Mouse (Mus musculus): ENCODE measurements around the gene Cacng4. TPM values are rescaled to one million over a fixed set of nuclear protein-coding genes. Genes with fewer than 3 reads are reported as not detected.

Gene Cacng4
- polyA plus RNA-seq, 1 experiment from 2014 or later = 1.7 TPM

DNA sequence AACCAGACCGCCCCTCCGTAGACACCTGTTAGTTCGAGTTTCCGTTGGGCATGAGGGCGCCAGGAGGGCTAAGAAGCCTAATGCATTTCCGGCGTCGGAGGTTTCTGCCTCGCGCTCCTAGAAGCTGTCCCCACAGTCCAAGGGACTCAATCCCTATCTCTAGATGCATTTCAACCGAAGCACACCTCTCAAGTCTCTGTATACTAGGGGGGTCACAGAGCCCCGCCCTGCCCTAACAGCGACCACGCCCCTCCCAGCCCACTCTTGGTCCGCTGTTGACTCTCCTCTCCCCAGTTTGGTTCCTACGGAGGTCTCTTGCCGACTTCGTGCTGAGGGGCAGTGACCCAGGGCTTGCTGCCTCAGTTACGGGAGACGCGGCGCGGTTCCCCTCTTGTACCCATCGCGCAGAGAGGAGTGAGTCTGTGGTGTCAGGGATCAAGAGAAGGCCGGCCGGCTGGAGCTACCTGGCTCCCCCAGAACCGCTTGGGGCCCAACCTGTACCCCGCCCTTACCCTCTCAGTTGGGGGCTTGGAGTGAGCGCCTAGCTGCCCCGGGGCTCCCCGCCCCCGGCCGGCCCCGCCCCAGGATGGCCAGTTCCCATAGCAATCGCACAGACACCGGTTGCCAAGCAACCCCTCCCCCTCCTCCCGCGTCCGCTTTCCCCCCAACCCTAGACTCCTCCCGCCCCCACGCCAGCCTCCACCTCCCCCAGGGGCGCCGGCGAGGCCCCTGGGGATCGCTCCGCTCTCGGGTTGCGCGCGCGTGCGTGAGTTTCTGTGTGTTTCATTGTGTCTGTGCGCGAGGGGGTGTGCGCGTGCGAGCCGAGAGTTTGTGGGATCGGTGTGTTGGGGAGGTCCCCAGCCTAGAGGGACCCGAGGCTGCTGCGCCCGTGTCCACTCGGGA is 906 bp downstream of the Cacng4 start:
- Histone ChIP-seq H3K27me3 (replicated peaks; ENCODE audit: control insufficient read depth, insufficient read depth, low read length) (peaks cover 43% of the 10 kb centered on the region), H3K4me3 (ENCODE audit: low read depth, low read length) (peak overlapping the region; percentile 43), H3K36me3 (ENCODE audit: control insufficient read depth, insufficient read depth) (no peaks in the 10 kb centered on the region), H3K27ac (ENCODE audit: low read depth, low read length) (no peak overlapping the region), H3K9me3 (ENCODE audit: control insufficient read depth) (no peaks in the 10 kb centered on the region), H3K4me2 (replicated peaks; ENCODE audit: low read depth) (peak overlapping the region; percentile 82), H3K4me1 (replicated peaks; ENCODE audit: control insufficient read depth, insufficient read depth, low read length) (no peaks in the 10 kb centered on the region), H3K9ac (ENCODE audit: low read depth, low read length) (no peak overlapping the region)
- ATAC-seq = peak; percentile 10; the same call in 1 of the 2 replicates
- no peak for TF ChIP-seq CTCF (IDR thresholded peaks at IDR 0.05; ENCODE audit: low read depth)
- WGBS = under 1% methylated on average over 58 of the region's 64 CpGs

DNA sequence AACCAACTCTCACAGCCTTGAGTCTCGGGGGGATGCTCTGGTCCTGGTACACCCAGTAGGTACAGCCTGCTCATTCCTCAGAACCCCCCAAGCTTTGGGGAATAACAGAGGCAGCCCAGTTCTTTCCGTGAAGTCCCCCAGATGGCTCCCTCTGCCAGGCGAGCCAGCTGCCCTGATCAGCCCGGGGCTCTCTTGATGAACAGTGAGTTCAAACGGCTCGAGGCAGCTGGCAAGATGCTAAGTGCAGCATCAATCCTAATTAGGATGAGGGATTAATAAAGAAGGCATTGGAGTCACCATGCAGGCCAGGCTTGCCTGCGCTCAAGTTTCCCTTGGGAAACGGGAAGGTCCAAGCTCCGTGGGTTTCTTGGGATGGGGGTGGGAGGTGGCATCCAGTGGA is 2.2 kb downstream of the Cacng4 start:
- no peak overlapping the region for H3K4me3 ChIP-seq (ENCODE audit: low read depth, low read length)
- no peak overlapping the region for H3K9ac ChIP-seq (ENCODE audit: low read depth, low read length)
- 38% methylated on average over 9 of the region's 9 CpGs for WGBS
- no peak overlapping the region for H3K27ac ChIP-seq (ENCODE audit: low read depth, low read length)
- no peaks in the 10 kb centered on the region for H3K4me1 ChIP-seq (replicated peaks; ENCODE audit: control insufficient read depth, insufficient read depth, low read length)
- H3K9me3 ChIP-seq (ENCODE audit: control insufficient read depth) = no peaks in the 10 kb centered on the region
- ATAC-seq = no peak
- no peak for TF ChIP-seq CTCF (IDR thresholded peaks at IDR 0.05; ENCODE audit: low read depth)
- H3K36me3 ChIP-seq (ENCODE audit: control insufficient read depth, insufficient read depth) = no peaks in the 10 kb centered on the region
- peaks cover 43% of the 10 kb centered on the region for H3K27me3 ChIP-seq (replicated peaks; ENCODE audit: control insufficient read depth, insufficient read depth, low read length)
- no peak overlapping the region for H3K4me2 ChIP-seq (replicated peaks; ENCODE audit: low read depth)

DNA sequence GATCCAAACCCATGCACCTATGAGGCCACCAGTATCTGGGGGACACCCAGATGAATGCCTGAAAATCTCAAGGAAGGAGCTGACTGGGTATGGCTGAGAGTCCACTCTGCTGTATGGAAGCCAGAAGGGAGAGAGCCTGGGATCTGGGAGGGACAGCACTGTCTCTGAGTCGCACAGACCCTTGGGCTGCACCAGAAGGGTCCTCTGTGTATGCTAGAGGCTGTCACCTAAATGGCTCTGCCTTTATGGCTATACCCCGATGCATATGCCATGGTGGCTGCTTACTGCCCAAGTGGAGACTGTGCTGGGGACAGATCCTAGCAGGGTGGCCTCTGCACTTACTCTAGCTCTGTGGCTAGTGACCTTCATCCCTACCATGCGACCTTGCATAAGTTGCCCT is 8.6 kb downstream of the Cacng4 start:
- Histone ChIP-seq H3K4me3 (ENCODE audit: low read depth, low read length) (no peak overlapping the region), H3K36me3 (ENCODE audit: control insufficient read depth, insufficient read depth) (no peaks in the 10 kb centered on the region), H3K27ac (ENCODE audit: low read depth, low read length) (0 out of 2 replicates have a peak overlapping the region, but pooled peaks have one; percentile 7), H3K9ac (ENCODE audit: low read depth, low read length) (no peak overlapping the region), H3K4me2 (replicated peaks; ENCODE audit: low read depth) (no peak overlapping the region), H3K4me1 (replicated peaks; ENCODE audit: control insufficient read depth, insufficient read depth, low read length) (no peaks in the 10 kb centered on the region), H3K27me3 (replicated peaks; ENCODE audit: control insufficient read depth, insufficient read depth, low read length) (no peaks in the 10 kb centered on the region), H3K9me3 (ENCODE audit: control insufficient read depth) (no peaks in the 10 kb centered on the region)
- WGBS = 65% methylated on average over 3 of the region's 3 CpGs
- ATAC-seq = no peak
- TF ChIP-seq CTCF (IDR thresholded peaks at IDR 0.05; ENCODE audit: low read depth) = no peak

DNA sequence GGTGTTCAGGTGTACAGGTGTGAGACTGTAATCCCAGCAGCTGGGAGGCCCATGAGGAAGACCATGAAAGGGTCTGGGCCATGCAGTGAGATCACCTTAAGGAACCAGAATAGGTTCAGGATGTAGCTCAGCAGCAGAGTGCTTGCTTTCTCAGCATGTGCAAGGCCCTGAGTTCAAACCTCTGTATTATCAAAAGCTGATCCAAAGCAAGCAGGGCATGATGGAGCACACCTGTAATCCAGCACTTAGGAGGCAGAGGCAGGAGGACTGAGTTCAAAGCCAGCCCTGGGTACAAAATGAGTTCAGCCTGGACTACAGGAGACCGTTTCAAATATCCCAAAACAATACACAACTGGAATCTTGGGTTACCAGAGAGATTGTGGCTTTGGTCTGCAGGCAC is 9.1 kb downstream of the Cacng4 start:
- TF ChIP-seq CTCF (IDR thresholded peaks at IDR 0.05; ENCODE audit: low read depth) = no peak
- Histone ChIP-seq H3K9me3 (ENCODE audit: control insufficient read depth) (no peaks in the 10 kb centered on the region), H3K27me3 (replicated peaks; ENCODE audit: control insufficient read depth, insufficient read depth, low read length) (no peaks in the 10 kb centered on the region), H3K4me2 (replicated peaks; ENCODE audit: low read depth) (no peak overlapping the region), H3K27ac (ENCODE audit: low read depth, low read length) (no peak overlapping the region), H3K4me1 (replicated peaks; ENCODE audit: control insufficient read depth, insufficient read depth, low read length) (no peaks in the 10 kb centered on the region), H3K4me3 (ENCODE audit: low read depth, low read length) (no peak overlapping the region), H3K9ac (ENCODE audit: low read depth, low read length) (no peak overlapping the region), H3K36me3 (ENCODE audit: control insufficient read depth, insufficient read depth) (no peaks in the 10 kb centered on the region)
- WGBS = 50% methylated on average over 1 of the region's 1 CpGs
- no peak for ATAC-seq

DNA sequence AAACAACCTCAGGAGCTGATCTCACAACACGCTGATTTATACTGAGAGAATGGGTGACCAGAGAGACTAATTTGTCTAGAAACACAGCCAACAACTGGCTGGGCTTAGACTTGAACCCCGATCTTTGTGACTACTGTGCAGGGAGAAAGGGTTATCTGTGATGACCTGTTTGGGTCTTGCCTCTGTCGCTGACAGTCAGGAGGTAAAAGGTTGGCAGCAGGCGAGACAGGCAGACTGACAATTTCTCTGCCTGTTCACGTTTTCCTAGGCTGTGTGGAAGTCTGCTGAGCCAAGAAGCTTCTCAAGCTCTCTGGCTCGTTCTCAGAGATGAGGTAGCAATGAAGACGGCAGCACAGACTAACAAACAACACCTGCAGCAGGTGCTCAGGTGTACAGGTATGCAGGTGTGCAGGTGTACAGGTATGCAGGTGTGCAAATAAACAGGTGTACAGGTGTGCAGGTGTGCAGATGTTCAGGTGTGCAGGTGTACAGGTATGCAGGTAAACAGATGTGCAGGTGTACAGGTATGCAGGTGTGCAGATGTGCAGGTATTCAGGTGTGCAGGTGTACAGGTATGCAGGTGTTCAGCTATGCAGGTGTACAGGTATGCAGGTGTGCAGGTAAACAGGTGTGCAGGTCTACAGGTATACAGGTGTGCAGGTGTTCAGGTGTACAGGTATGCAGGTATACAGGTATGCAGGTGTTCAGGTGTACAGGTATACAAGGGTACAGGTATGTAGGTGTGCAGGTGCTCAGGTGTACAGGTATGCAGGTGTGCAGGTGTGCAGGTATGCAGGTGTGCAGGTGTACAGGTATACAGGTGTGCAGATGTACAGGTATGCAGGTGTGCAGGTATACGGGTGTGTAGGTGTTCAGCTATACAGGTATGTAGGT is 10.2 kb downstream of the Cacng4 start:
- ATAC-seq = no peak
- no peak overlapping the region for H3K27ac ChIP-seq (ENCODE audit: low read depth, low read length)
- no peaks in the 10 kb centered on the region for H3K36me3 ChIP-seq (ENCODE audit: control insufficient read depth, insufficient read depth)
- H3K9me3 ChIP-seq (ENCODE audit: control insufficient read depth) = no peaks in the 10 kb centered on the region
- no peaks in the 10 kb centered on the region for H3K27me3 ChIP-seq (replicated peaks; ENCODE audit: control insufficient read depth, insufficient read depth, low read length)
- H3K9ac ChIP-seq (ENCODE audit: low read depth, low read length) = no peak overlapping the region
- no peak overlapping the region for H3K4me3 ChIP-seq (ENCODE audit: low read depth, low read length)
- WGBS = 66% methylated on average over 7 of the region's 8 CpGs
- TF ChIP-seq CTCF (IDR thresholded peaks at IDR 0.05; ENCODE audit: low read depth) = no peak
- H3K4me1 ChIP-seq (replicated peaks; ENCODE audit: control insufficient read depth, insufficient read depth, low read length) = no peaks in the 10 kb centered on the region
- no peak overlapping the region for H3K4me2 ChIP-seq (replicated peaks; ENCODE audit: low read depth)

DNA sequence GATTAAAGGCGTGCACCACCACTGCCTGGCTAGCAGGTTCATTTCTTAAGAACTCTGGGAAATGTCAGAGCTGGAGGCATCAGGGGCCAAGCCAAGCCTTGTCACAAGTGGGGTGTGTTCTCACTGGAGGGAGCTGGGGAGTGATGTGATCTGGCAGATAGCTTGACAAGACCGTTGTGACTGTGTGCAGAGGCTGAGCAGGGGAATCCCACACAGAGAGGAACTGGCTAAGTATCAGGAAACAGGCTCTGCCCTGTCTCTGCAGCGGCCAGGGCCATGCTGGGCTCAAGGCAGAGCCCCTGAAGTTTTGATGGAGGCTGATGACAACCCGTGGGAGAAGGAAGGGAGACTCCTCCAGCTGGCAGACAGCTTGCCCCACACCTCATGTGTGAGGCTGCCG is 11.8 kb downstream of the Cacng4 start:
- H3K27me3 ChIP-seq (replicated peaks; ENCODE audit: control insufficient read depth, insufficient read depth, low read length) = no peaks in the 10 kb centered on the region
- no peak overlapping the region for H3K27ac ChIP-seq (ENCODE audit: low read depth, low read length)
- no peaks in the 10 kb centered on the region for H3K9me3 ChIP-seq (ENCODE audit: control insufficient read depth)
- H3K4me2 ChIP-seq (replicated peaks; ENCODE audit: low read depth) = no peak overlapping the region
- H3K4me3 ChIP-seq (ENCODE audit: low read depth, low read length) = no peak overlapping the region
- H3K9ac ChIP-seq (ENCODE audit: low read depth, low read length) = no peak overlapping the region
- no peaks in the 10 kb centered on the region for H3K4me1 ChIP-seq (replicated peaks; ENCODE audit: control insufficient read depth, insufficient read depth, low read length)
- ATAC-seq = no peak
- 60% methylated on average over 5 of the region's 5 CpGs for WGBS
- TF ChIP-seq CTCF (IDR thresholded peaks at IDR 0.05; ENCODE audit: low read depth) = no peak
- H3K36me3 ChIP-seq (ENCODE audit: control insufficient read depth, insufficient read depth) = no peaks in the 10 kb centered on the region
